Mouse (Mus musculus) c-Kit-negative CD71-positive TER-119-positive erythroid progenitor cells, embryonic 14.5 days (primary cell): ENCODE results near the gene Dip2c.

ENCODE experiments used
- DNase-seq: peaks from one replicate; pipeline ENCODE4 v3.0.0-alpha.2; 2013; ENCODE audit warnings: low read depth, low spot score

Dip2c gene

DNA sequence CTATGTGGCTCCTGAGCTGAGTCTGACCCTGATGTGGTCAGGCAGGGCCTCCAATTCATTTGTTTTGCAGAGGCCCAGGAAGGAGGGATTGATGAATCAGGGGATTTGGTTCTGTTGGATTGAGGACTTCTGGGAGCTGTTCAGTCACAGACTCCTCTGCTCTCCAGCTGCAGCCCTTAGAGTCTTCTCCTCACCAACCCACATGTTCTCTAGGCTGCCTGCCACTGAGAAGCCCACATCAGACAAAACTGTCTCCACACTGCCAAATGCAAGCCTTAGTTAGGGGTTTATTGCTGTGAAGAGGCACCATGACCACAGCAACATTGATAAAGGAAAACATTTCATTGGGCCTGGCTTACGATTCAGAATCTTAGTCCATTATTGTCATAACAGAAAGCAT, 387.3 kb downstream of the Dip2c start:
- DNase-seq = no peak

- DNase-seq = no peak
Measured at GRCm38 (mm10) chr13:9667954-9668496, 391.7 kb downstream of the Dip2c start.

GRCm38 (mm10) chr13:9669246-9669645, 392.9 kb downstream of the Dip2c start:
- DNase-seq = no peak

DNA sequence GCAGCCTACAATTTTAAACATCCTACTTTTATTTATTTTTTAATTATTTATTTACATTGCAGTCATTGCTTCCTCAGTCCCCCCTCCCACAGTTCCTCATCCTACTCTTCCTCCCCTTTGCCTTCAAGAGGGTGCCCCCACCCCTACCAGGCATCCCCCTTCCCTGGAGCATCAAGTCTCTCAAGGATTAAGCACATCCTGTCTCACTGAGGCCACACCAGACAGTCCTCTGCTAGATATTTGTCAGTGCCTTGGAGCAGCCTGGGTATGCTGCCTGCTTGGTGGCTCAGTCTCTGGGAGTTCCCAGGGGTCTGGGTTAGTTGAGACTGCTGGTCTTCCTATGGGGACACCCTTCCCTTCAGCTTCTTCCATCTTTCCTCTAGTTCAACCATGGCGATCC, 397.8 kb downstream of the Dip2c start:
- no peak for DNase-seq

DNA sequence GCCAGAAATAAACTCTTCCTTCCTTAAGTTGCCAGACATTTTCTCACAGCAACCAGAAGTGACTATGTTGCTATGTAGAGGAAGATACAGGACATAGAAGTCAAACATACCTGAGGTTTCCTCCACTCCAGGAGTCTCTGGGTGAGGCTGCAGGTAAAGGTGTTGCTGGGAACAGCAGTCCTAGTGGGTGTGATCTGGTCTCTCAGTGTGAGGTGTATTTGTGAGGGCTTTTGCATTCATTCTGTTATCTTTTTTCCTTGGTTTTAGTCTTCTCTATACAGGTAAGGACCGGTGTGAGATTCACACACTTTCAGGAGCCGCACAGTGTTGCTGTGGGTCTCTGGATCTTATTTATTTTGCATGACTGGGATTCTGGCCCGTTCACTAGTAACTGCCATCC, 405.2 kb downstream of the Dip2c start:
- DNase-seq = no peak

DNA sequence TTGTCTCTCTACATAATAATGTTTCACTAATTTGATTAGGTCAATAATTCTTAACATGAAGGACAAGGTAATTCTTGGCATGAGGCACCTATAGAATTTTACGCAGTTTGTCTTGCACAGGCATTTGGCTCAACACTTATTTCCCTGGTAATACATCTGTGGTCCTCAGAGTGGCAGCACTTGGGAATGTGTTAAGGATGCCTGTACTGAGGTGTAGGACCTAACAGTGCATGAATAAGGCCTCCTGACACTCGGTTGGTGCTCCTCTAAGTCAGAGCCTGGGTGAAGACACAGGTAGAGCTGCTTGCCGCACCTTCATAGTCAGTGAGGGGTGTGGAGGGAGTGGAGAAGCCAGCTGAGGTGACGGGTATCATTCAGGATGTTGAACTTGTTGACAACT, 407.0 kb downstream of the Dip2c start:
- no peak for DNase-seq

DNA sequence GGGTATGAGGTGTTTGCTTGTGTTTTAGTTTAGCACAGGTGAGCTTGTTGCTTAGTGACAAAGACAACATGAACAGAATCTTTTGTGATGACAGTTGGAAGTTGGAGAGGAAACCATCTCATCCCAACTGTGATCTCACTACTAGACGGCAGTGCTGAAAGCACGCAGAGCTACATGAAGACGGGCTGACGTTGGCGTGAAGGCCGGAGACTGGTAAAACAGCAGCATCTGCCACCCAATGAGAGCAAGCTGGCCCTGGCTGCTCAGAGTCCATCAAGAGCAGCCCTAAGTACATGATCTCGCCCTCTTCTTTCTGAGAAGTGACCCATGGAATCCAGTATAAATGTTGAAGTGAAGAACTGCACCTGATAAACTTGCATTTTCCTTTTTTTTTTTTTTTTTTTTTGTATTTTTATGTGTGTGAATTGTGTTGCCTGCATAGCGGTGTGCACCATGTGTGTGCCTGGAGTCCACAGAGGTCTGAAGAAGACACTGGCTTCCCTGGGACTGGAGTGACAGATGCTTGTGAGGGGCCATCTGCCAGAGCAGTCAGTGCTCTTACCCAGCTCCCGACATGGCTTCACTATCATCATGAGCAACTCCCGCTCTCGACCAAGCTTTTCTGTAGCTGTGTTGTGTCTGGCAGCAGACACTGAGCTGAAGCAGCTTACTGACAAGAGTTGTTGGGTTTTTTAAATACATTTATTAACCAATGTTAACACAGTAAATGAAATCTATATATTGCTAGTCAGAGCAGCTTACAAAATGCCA, 408.0 kb downstream of the Dip2c start:
- no peak for DNase-seq

- DNase-seq = no peak
Measured at GRCm38 (mm10) chr13:9686261-9686660, 409.9 kb downstream of the Dip2c start.

DNA sequence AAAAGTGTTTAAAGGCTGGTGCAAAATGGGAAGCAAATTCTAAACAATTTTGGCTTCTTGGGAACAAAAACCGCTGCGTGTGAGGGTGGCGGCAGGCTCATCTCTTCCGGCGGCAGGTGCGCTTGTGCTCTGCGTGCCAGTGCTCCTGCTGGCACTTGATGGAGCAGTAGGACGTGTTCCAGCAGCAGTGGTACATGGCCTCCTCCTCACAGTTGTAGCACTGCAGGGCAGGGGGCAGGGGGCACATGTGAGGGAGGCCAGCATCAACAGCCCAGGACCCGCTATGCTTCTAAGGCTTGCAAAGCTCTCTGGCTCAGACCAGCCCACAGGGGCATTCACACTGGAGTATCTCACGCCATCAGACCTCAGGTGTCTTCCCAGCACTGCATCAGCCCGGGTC, 410.4 kb downstream of the Dip2c start:
- DNase-seq = no peak

- DNase-seq = no peak
Measured at GRCm38 (mm10) chr13:9689366-9689765, 413.0 kb downstream of the Dip2c start.

- no peak for DNase-seq
Measured at GRCm38 (mm10) chr13:9692876-9693275, 416.5 kb downstream of the Dip2c start.

DNA sequence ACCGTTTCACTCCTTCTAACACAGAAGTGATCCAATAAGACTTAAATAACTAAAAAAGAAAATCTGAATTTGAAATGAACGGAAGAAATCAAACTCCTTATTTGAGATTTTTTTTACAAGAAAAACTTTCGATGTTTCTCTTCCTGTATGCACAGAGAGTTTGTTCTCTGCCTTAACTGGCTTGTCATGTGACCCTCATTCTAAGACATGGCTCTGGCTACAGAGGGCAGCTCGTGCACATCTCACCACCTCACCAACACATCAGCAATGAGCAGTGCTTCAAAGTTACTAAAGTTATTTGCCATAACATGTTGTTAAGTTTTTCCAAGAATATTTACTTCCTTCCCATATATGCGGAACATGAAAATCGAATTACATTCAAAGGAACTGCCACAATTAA, 418.3 kb downstream of the Dip2c start:
- no peak for DNase-seq

- no peak for DNase-seq
Measured at GRCm38 (mm10) chr13:9695403-9695802, 419.1 kb downstream of the Dip2c start.

DNA sequence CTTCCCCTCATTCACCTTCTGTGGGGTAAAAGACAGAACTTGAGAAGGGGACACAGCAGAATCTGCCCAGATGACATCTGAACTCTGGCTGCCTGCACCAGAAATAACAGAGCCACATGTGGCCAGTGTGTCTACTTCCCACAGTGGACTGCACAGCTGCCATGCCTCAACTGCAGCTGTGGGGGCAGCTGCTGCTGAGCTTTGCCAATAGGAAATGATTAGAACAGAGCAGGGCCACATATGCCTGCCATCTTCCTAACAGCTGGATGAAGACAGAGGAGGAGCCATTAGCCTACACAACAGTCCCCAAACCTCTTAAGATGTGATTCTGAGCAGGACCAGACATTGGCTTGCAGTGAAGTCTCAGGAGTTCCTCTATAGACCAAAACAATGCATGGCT, 419.5 kb downstream of the Dip2c start:
- no peak for DNase-seq

DNA sequence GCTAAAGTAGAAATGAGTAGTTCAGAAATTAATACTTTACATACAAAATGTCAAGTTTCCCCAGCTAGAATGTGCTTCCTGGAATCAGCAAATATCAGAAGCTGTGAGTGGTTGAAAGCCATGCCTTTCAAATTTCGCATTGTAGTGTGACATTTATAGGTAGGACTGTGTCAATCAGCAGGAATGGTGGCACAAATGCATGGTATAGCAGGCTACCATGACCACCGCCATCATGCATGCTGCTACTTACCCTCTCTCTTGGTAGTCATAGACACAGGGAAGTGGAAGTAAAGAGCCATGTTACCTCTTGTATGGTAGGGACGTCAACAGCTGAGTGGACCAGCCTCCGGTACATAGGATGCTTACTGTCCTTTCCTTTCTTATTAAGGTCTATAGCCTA, 421.0 kb downstream of the Dip2c start:
- DNase-seq = no peak

DNA sequence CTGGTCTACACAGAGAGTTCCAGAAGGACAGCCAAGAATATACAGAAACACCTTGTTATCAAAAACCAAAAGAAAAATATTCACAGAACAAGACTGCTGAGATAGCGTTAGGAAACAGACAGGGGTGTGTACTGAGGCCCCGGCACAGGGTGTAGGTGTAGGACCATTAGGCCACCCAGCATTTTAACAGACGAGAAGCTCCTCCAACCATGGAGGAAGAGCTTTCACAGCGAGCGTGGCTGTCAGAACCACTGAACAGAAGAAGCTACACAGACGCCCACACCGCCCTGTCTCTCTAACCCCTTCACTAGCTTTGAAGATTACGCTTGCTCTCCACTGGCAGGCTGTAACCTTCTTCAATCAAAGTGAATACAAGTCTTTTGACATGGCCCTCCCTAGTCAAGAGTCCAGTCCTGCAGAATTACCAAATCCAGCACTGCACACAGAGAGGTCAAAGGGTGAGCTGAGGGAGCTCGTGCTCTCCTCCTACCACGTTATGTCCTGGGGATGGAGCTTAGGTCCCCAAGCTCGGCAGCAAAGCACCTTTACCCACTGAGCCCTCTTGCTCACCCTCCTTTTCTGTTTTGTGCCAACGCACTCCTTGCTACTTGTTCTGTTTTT, 426.4 kb downstream of the Dip2c start:
- no peak for DNase-seq

- DNase-seq = no peak
Measured at GRCm38 (mm10) chr13:9706720-9707119, 430.4 kb downstream of the Dip2c start.

GRCm38 (mm10) chr13:9708433-9709240, 432.3 kb downstream of the Dip2c start:
- no peak for DNase-seq

DNA sequence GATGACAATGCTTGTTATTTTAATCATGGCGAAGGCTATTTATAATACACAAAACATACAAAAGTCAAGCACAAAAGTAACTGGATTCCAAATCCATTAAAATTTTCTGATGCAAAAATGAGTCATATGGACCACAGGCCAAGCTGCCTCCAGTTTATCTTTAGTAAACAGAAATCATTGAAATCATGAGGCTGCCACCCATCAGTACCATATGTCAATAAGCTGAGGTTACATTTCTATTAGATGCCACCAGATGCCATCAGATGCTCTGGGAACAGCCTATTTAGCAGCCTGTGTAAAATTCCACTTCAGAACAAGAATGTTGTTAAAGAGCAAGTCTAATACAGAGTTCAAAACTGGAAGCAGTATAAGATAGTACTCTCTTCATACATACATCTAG, 436.1 kb downstream of the Dip2c start:
- DNase-seq = no peak

- DNase-seq = no peak
Measured at GRCm38 (mm10) chr13:9712971-9713370, 436.6 kb downstream of the Dip2c start.

GRCm38 (mm10) chr13:9713462-9714134, 437.3 kb downstream of the Dip2c start:
- DNase-seq = peak; percentile 3

DNA sequence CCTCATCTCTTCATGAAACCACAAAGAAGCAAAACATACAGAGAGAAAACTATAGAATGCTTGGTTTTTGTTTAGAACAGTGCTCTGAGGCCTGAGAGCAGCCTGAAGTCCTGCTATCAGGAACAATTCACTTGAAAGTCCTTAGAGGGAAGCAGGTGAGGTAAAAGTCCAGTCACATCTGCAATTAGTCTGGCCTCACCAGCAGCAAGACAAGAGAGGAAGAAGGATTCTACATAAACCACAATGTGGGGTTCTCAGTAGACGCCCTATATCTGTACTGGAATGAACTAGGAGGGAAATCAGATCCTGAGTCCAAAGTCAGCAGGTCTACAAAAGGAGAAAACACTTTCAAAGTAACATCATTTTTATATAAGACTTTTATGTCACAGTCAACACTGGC, 438.9 kb downstream of the Dip2c start:
- no peak for DNase-seq
